Mouse (Mus musculus) hindbrain, embryonic 11.5 days (tissue): ENCODE measurements around the gene Ptgdr2. TPM values are rescaled to one million over a fixed set of nuclear protein-coding genes. Genes with fewer than 3 reads are reported as not detected.

Source experiments
- ATAC-seq: fragments of 200-750 bp; cut with Nextera tagmentation; 2 replicates; pipeline ENCODE4 v1.8.0; 2017; ENCODE audit warnings: mild to moderate bottlenecking, moderate TSS enrichment, moderate library complexity; ENCODE audit not compliant: low FRiP score
- DNase-seq: peaks from one replicate; pipeline ENCODE4 v3.0.0-alpha.2; 2015; ENCODE audit warnings: low spot score
- H3K27ac ChIP-seq: fragments of 300-500 bp; sonication (generic); 2 replicates; pipeline ENCODE4 v1.5.1; 2014; ENCODE audit warnings: mild to moderate bottlenecking, low read depth, low read length
- H3K27me3 ChIP-seq: fragments of 300-500 bp; sonication (generic); 2 replicates; pipeline ENCODE4 v1.6.1; 2014; ENCODE audit warnings: mild to moderate bottlenecking, low read length, moderate library complexity, mixed read lengths; ENCODE audit not compliant: control insufficient read depth, insufficient read depth
- H3K36me3 ChIP-seq: fragments of 300-500 bp; sonication (generic); 2 replicates; pipeline ENCODE4 v1.6.1; 2014; ENCODE audit warnings: mild to moderate bottlenecking, low read length, moderate library complexity, mixed read lengths; ENCODE audit not compliant: control insufficient read depth, insufficient read depth
- H3K4me1 ChIP-seq: fragments of 300-500 bp; sonication (generic); replicated peaks from 2 replicates; pipeline ENCODE4 v1.6.1; 2014; ENCODE audit warnings: low read length, mixed read lengths; ENCODE audit not compliant: control insufficient read depth, insufficient read depth
- H3K4me2 ChIP-seq: fragments of 300-500 bp; sonication (generic); replicated peaks from 2 replicates; pipeline ENCODE4 v1.6.1; 2014; ENCODE audit warnings: mild to moderate bottlenecking, low read depth, low read length
- H3K4me3 ChIP-seq: fragments of 300-500 bp; sonication (generic); 2 replicates; pipeline ENCODE4 v1.5.1; 2014; ENCODE audit warnings: low read depth, low read length
- H3K9ac ChIP-seq: fragments of 300-500 bp; sonication (generic); 2 replicates; pipeline ENCODE4 v1.6.1; 2014; ENCODE audit warnings: low read depth, low read length
- H3K9me3 ChIP-seq: fragments of 300-500 bp; sonication (generic); 2 replicates; pipeline ENCODE4 v1.6.1; 2016; ENCODE audit warnings: low read length; ENCODE audit not compliant: control insufficient read depth
- WGBS: fragments of 180-500 bp; shearing (Covaris S2); extraction: QIAGEN DNeasy Blood & Tissue Kit; methylation state at CpG from one replicate; pipeline ENCODE4 v1.1.7; 2014; 5-methylcytosine and 5-hydroxymethylcytosine counted together
- polyA plus RNA-seq: library from polyadenylated mRNA; unstranded; fragments of >200 nt; fragmentation: Nextera tagmentation; extraction: Ambion mirVana; gene quantifications from 2 replicates; pipeline ENCODE4 v1.2.1, GENCODE M21; 2014

The Ptgdr2 gene
- polyA plus RNA-seq = 0.10 TPM in 1 of 2 replicates, not detected in the other

GRCm38 (mm10) chr19:10937110-10937563 lies at the start of gene Ptgdr2:
TSS of gene Ptgdr2 (plus strand) at chr19:10937160.
- no peak within 1 kb of the TSS for H3K4me3 ChIP-seq
- WGBS = 58% methylated on average over 5 of the region's 5 CpGs
- DNase-seq (no peak), ATAC-seq (no peak)
- H3K9ac ChIP-seq = no peak within 1 kb of the TSS
- no peak within 1 kb of the TSS for H3K4me2 ChIP-seq
- no peaks in the 10 kb centered on the region for H3K9me3 ChIP-seq
- H3K27me3 ChIP-seq = no peaks in the 10 kb centered on the region
- H3K4me1 ChIP-seq = 0 out of 2 replicates have a peak, but pooled peaks cover 4% of the 10 kb centered on the region
- no peaks in the 10 kb centered on the region for H3K36me3 ChIP-seq
- H3K27ac ChIP-seq = no peak within 1 kb of the TSS

DNA sequence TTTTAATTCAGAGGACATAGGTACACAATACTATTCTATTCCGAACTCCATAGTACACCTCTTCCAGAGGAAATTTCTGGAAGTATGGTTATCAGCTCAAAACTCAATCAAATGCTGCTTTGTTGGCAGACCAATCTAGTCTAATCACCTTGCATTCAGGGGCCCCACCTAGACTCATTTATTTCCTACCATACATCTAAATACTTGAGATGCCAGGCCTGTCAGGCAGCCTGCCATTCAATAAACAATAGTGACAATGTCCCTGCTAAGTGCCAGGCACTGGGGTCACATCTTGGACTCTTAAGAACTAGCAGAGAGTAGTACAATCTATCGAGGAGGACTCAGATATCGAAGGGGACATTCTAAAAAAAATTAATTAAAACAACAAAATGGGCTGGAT lies 44.8 kb upstream of the Ptgdr2 start:
- Histone ChIP-seq H3K4me2 (no peak overlapping the region), H3K9ac (no peak overlapping the region), H3K4me3 (no peak overlapping the region), H3K9me3 (no peaks in the 10 kb centered on the region), H3K27me3 (no peaks in the 10 kb centered on the region), H3K27ac (no peak overlapping the region), H3K36me3 (no peaks in the 10 kb centered on the region), H3K4me1 (no peaks in the 10 kb centered on the region; the same call in 1 of the 2 replicates)
- WGBS = 90% methylated on average over 3 of the region's 3 CpGs
- no peak for DNase-seq
- no peak for ATAC-seq

- Histone ChIP-seq H3K4me2 (peak within 1 kb of the TSS; percentile 82), H3K9me3 (no peaks in the 10 kb centered on the region), H3K4me1 (no peaks in the 10 kb centered on the region; the same call in 1 of the 2 replicates), H3K4me3 (peak within 1 kb of the TSS; percentile 67), H3K9ac (peak within 1 kb of the TSS; percentile 79), H3K27ac (peak within 1 kb of the TSS; percentile 92), H3K36me3 (0 out of 2 replicates have a peak, but pooled peaks cover 3% of the 10 kb centered on the region), H3K27me3 (no peaks in the 10 kb centered on the region)
- ATAC-seq = peak; percentile 96
- peak; percentile 99 for DNase-seq
- under 1% methylated on average over 43 of the region's 43 CpGs for WGBS
These were observed 41.9 kb upstream of the Ptgdr2 start, which contains the start of gene Prpf19 for GRCm38 (mm10) chr19:10895016-10895528. TSS of gene Prpf19 (plus strand) at chr19:10895231.

DNA sequence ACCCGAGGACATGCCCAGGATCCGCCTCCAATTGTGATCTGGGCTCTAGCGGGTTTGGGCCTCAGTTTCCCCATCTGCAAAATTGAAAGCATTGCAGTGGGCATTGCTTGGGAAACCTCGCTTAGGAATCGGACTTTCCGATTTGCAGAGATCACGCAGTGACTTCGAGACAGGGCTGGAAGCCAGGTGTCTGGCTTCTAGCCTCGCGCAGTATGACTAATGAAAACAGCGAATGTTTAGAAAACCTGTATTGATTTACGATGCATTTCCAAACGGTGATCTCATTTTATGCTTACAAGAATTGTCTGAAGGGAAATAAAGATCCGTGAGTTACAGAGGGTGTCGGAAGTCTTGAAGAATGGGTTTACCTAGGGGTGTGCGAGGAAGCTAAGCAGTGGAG lies 41.3 kb upstream of the Ptgdr2 start:
- DNase-seq (no peak), ATAC-seq (no peak)
- Histone ChIP-seq H3K36me3 (0 out of 2 replicates have a peak, but pooled peaks cover 5% of the 10 kb centered on the region), H3K9ac (peak overlapping the region; percentile 79), H3K27me3 (no peaks in the 10 kb centered on the region), H3K4me2 (peak overlapping the region; percentile 82), H3K4me1 (no peaks in the 10 kb centered on the region; the same call in 1 of the 2 replicates), H3K27ac (peak overlapping the region; percentile 92), H3K4me3 (peak overlapping the region; percentile 67), H3K9me3 (no peaks in the 10 kb centered on the region)
- WGBS = 3% methylated on average over 16 of the region's 16 CpGs

- Histone ChIP-seq H3K4me3 (no peak overlapping the region), H3K9ac (no peak overlapping the region), H3K27me3 (no peaks in the 10 kb centered on the region), H3K4me1 (no peaks in the 10 kb centered on the region; the same call in 1 of the 2 replicates), H3K27ac (no peak overlapping the region), H3K9me3 (no peaks in the 10 kb centered on the region), H3K4me2 (peak overlapping the region; percentile 0; the same call in 1 of the 2 replicates), H3K36me3 (peaks cover 8% of the 10 kb centered on the region; the same call in 1 of the 2 replicates)
- DNase-seq = no peak
- ATAC-seq = no peak
- WGBS = 86% methylated on average over 7 of the region's 7 CpGs
These were observed 40.1 kb upstream of the Ptgdr2 start for GRCm38 (mm10) chr19:10896849-10897248.

DNA sequence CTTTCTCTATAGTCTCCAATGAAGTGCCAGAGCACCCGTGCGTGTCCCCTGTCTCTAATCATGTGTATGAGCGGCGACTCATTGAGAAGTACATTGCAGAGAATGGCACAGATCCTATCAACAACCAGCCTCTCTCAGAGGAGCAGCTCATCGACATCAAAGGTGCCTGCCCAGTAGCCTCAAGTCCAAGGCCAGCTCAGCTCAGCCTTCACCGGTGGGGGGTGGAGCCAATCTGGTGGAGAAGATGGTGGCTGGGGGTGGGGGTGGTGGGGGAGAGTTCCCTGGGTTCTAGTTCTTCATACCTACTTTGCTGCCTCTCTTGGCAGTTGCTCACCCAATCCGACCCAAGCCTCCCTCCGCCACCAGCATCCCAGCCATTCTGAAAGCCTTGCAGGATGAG lies 39.5 kb upstream of the Ptgdr2 start:
- no peak overlapping the region for H3K27ac ChIP-seq
- no peak overlapping the region for H3K4me3 ChIP-seq
- H3K27me3 ChIP-seq = no peaks in the 10 kb centered on the region
- no peaks in the 10 kb centered on the region; the same call in 1 of the 2 replicates for H3K4me1 ChIP-seq
- 88% methylated on average over 8 of the region's 8 CpGs for WGBS
- H3K36me3 ChIP-seq = peaks cover 8% of the 10 kb centered on the region; the same call in 1 of the 2 replicates
- no peak overlapping the region for H3K9ac ChIP-seq
- H3K9me3 ChIP-seq = no peaks in the 10 kb centered on the region
- H3K4me2 ChIP-seq = no peak overlapping the region
- ATAC-seq = no peak
- no peak for DNase-seq

DNA sequence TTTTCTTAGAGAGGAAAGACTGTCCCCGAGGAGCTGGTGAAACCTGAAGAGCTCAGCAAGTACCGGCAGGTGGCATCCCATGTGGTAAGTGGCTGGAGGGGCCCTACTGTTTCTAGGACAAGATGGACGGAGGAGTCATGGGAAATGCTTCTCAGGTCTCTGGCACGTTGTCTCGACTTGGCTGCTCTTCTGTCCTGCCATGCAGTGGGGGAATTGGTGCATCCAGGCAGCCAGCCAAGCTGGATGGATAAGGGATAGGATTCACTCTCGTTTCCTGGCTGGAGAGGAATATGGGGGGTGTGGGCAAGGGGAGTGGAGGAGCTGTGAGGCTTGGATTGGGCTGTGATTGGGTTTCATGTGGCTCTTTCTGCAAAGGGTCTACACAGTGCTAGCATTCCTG lies 36.6 kb upstream of the Ptgdr2 start:
- ATAC-seq (no peak), DNase-seq (no peak)
- Histone ChIP-seq H3K4me3 (no peak overlapping the region), H3K9me3 (no peaks in the 10 kb centered on the region), H3K36me3 (peaks cover 14% of the 10 kb centered on the region), H3K4me1 (no peaks in the 10 kb centered on the region; the same call in 1 of the 2 replicates), H3K27me3 (no peaks in the 10 kb centered on the region), H3K9ac (no peak overlapping the region), H3K4me2 (no peak overlapping the region), H3K27ac (no peak overlapping the region)
- WGBS = 89% methylated on average over 6 of the region's 6 CpGs

DNA sequence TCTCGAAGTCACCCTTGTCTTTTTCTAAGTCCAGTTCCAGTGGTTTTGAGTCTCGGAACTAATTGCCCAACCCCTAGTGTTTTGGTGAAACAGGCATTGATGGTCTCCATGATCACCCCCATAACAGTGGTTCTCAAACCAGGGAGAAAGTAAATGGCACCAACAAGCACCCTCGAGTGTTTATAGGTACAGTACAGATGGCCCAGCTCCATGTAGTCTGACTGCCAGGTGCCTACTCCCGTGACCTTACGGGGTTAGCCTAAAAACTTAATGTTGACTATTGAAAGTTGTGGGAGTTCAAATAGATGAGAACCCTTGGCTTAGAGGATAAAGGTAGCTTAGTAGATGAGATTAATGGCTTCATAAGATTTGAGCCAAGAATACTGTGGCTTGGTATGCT lies 35.9 kb upstream of the Ptgdr2 start:
- Histone ChIP-seq H3K9ac (no peak overlapping the region), H3K4me2 (no peak overlapping the region), H3K9me3 (no peaks in the 10 kb centered on the region), H3K4me3 (no peak overlapping the region), H3K27ac (no peak overlapping the region), H3K4me1 (no peaks in the 10 kb centered on the region; the same call in 1 of the 2 replicates), H3K36me3 (peaks cover 14% of the 10 kb centered on the region), H3K27me3 (no peaks in the 10 kb centered on the region)
- ATAC-seq (no peak), DNase-seq (no peak)
- WGBS = 94% methylated on average over 5 of the region's 5 CpGs

DNA sequence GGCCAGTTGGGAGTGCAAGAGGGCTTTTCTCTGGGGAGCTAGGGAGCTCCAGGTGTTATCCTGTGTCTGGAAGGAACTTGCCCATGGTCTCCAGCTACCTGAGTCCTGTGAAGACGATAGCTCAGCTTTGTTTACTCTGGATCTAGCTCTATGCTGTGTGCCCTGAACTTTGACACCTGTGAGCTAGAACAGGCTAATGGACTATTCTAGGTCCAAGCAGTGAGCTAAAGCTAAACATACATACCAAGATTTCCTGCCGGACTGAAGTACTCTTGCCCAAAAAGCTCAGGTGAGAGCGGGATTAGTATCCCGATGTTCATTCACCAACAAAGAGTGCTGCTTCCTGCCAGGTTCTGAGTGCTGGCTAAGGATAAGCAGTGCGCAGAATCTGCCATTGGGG lies 32.4 kb upstream of the Ptgdr2 start:
- Histone ChIP-seq H3K4me3 (no peak overlapping the region), H3K27ac (no peak overlapping the region), H3K9me3 (no peaks in the 10 kb centered on the region), H3K27me3 (no peaks in the 10 kb centered on the region), H3K36me3 (peaks cover 13% of the 10 kb centered on the region), H3K4me2 (no peak overlapping the region), H3K4me1 (no peaks in the 10 kb centered on the region), H3K9ac (no peak overlapping the region)
- DNase-seq = no peak
- ATAC-seq = no peak
- WGBS = 95% methylated on average over 5 of the region's 5 CpGs
